Mouse (Mus musculus) large intestine, adult 2 months (tissue): ENCODE measurements around the gene Galnt6. TPM values are rescaled to one million over a fixed set of nuclear protein-coding genes. Genes with fewer than 3 reads are reported as not detected.

ENCODE experiments used
- DNase-seq: peaks from one replicate; pipeline ENCODE4 v3.0.0-alpha.2; 2012; ENCODE audit warnings: low read depth, low spot score
- WGBS: fragments of 180-500 bp; shearing (Covaris S2); methylation state at CpG from one replicate; pipeline ENCODE4 v1.1.7; 2018; 5-methylcytosine and 5-hydroxymethylcytosine counted together
- polyA plus RNA-seq: library from polyadenylated mRNA; depleted of rRNA; stranded (reverse); fragments of >200 nt; gene quantifications from 2 replicates; pipeline ENCODE4 v1.2.3, GENCODE M21; 2012

Gene Galnt6
- polyA plus RNA-seq, 1 experiment = 48.3 TPM

DNA sequence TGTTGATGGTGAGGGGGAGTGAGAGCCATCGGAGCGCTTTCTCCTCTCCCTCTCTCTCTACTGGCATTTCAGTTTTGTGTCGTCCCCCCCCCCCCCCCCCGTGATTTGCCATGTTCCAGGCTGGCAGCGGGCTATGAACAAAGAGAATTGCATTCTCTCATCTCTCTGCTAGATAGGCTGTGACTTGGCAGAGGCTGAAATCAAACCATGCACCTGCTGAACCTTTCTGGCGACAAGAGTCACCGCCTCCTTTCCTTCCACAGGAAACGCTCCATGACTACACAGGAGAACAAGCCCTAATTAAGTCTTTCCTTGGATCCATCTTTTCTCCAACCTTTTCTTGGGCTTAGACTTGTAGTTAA, 26.3 kb upstream of the Galnt6 start:
- DNase-seq = no peak

DNA sequence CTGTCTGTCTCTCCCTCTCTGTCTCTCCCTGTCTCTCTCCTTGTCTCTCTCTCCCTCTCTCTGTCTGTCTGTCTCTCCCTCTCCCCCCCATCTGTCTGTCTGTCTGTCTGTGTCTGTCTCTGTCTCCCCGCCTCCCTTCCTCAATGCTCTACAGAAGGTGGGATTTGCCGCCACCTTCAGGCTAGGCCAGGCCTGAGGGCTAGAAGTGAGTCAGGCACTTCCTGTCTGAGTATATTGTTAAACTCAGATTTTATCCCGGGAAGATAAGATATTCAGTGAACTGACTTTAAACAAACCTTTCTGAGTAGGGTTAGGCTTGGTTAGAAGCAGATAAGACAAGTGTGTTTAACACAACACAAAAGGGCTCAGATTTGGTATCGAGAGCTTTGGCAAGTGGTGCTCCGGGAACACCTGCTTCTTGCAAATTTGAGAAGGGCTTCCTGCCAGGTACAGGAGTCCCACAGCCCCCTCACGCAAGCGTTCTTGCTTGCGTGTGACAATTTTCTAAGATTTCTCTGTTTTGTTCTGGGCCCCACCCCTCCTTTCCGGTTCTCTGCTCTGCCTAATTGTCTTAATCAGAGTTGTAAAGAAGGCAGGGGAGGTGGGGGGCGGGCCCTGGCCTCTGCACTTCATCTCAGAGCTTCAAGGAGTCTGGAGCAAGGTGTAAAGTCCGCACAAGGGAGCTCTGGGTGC, 25.8 kb upstream of the Galnt6 start:
- DNase-seq = no peak
- 5% methylated on average over 11 of the region's 11 CpGs for WGBS

More for the DNA sequence above, 26.3 kb upstream of the Galnt6 start:
- WGBS = 10% methylated on average over 8 of the region's 8 CpGs

- 38% methylated on average over 7 of the region's 7 CpGs for WGBS
- no peak for DNase-seq
These were observed 24.9 kb upstream of the Galnt6 start for GRCm38 (mm10) chr15:100754041-100754440.

DNA sequence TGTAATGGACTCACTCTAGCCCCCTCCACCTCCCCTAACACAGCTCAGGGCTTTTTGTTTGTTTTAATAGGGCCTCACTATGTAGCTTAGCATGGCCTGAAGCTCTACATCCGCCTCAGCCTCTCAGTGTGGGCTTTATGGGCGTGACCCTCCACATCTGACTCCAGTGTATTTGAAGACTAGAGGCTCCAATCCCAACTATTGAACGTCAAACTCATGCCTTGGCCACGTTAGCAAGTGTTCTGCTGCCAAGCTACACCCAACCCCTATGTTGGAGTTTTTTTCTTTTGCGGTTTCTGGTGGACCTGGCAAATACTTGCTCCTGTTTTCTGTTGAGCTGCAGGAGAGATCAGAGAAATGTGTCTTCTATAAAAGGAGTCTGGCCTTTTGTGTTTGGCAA, 23.9 kb upstream of the Galnt6 start:
- DNase-seq = no peak
- WGBS = 59% methylated on average over 5 of the region's 5 CpGs

DNA sequence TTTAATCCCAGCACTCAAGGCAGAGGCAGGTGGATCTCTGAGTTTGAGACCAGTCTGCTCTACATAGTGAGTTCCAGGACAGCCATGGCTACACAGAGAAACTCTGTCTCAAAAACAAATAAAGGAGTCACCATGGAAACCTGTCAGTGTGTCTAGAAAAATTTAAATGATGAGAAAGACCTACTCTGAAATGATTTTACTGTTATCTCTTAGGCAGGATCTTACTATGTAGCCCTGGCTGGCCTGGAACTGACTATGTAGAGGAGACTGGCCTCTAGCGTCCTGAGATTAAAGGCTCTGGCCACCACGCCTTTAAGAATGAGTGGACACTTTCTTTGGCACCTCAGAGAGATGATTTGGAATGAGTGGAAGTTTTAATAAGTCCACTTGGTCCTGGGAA, 23.3 kb upstream of the Galnt6 start:
- DNase-seq = no peak
- WGBS = 75% methylated on average over 2 of the region's 2 CpGs

- DNase-seq = no peak
- WGBS = 19% methylated on average over 10 of the region's 10 CpGs
These were observed 20.8 kb upstream of the Galnt6 start for GRCm38 (mm10) chr15:100749751-100750538.

- WGBS = 90% methylated on average over 3 of the region's 3 CpGs
- no peak for DNase-seq
These were observed 19.4 kb upstream of the Galnt6 start for GRCm38 (mm10) chr15:100748584-100748983.

DNA sequence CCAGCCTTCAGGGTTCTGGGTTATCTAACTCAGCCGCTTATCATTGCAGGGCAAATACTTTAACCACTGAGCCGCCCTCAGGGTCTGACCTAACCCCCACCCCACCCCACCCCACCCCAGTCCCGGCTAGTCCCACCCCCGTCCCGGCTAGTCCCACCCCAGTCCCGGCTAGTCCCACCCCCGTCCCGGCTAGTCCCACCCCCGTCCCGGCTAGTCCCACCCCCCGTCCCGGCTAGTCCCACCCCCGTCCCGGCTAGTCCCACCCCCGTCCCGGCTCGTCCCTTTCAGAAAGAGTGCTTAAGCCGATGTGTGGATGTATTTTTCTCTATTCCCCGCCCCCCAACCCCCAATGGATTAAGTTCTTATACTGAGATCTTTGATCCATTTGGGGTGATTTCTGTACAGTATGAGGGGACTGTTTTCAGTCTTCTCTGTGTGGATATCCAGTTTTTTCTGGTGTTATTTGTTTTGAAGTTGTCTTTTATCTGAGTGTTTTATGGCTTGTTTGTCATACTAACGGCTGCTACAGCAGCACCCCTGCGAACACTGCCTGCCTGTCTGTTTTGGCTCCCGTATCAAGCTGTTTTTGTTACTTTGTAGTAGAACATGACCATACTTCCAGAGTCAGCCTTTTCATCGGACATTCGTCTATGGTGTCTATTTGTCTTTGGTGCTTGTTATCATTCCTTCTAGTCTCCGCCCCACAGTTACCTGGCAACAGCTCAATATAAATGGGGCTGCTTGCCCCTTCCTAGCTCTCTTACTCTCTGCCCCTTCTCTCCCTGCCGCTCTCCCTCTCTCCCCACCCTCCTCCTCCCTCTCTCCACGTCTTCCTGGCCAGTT, 18.2 kb upstream of the Galnt6 start:
- 8% methylated on average over 27 of the region's 27 CpGs for WGBS
- no peak for DNase-seq

GRCm38 (mm10) chr15:100746478-100747120, 17.4 kb upstream of the Galnt6 start:
- 22% methylated on average over 6 of the region's 6 CpGs for WGBS
- no peak for DNase-seq

DNA sequence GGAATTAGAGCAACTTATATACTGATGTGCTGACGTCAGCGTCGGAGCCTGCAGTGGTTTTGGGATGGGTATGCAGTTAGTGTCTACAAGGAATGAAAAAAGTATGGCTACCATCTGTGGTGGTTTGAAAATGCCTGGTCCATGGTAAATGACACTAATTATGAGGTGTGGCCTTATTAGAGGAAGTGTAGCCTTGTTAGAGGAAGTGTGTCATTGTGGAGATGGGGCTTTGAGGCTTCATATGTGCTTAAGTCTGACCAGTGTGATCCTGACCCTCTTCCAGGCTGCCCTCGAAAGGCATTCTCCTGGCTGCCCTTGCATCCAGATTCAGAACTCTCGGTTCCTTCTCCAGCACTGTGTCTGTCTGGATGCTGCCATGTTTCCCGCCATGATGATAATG, 14.1 kb upstream of the Galnt6 start:
- 91% methylated on average over 6 of the region's 6 CpGs for WGBS
- no peak for DNase-seq

- WGBS = 79% methylated on average over 6 of the region's 6 CpGs
These were observed 10.3 kb upstream of the Galnt6 start for GRCm38 (mm10) chr15:100739442-100739841.

GRCm38 (mm10) chr15:100738351-100738781, 9.2 kb upstream of the Galnt6 start:
- WGBS = 20% methylated on average over 7 of the region's 7 CpGs
- no peak for DNase-seq

More at GRCm38 (mm10) chr15:100739442-100739841, 10.3 kb upstream of the Galnt6 start:
- DNase-seq = no peak

DNA sequence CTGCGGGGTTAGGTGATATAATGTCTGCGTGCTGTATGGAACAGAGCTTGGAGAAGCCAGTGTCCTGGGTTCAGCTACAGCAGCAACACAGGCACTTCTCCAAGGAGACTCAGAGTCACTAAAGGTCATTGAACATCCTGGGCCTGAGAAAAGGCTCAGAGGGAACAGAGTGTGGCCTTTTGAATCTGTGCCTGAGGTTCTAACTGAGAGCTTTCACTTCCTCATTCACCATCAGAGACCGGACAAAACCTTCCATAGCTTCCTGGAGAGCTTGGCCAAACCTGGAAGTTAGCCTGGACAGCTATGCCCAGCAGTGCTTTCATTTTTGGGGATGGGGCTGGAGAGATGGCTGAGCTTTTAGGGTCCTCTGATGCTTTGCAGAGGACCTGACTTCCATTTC, 8.5 kb upstream of the Galnt6 start:
- DNase-seq = no peak
- 65% methylated on average over 3 of the region's 3 CpGs for WGBS

- DNase-seq = no peak
- WGBS = 79% methylated on average over 9 of the region's 9 CpGs
These were observed 6.8 kb upstream of the Galnt6 start for GRCm38 (mm10) chr15:100735953-100736300.

GRCm38 (mm10) chr15:100735095-100735952, 6.1 kb upstream of the Galnt6 start:
- 72% methylated on average over 14 of the region's 15 CpGs for WGBS
- no peak for DNase-seq

DNA sequence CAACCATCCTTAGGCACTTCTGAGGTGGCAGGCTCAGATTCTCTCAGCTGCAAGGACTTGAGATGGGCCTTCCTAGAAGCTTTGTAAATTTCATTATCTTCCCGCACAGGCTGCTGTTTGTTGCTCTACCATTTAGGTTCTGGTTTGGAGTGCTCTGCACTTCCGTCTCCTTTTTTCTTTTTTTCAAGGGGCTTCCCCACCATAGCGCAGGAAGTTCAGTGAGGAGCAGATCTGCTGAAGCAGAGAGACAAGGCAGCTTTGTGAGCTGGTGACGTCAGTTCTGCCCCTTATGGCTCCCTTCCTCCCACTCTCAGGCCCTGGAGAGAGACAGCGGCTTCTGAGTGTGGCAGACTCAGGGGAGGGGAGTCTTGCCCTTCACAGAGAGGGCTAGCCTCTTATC, 3.4 kb upstream of the Galnt6 start:
- no peak for DNase-seq
- WGBS = 46% methylated on average over 5 of the region's 5 CpGs

- DNase-seq = no peak
- 66% methylated on average over 9 of the region's 9 CpGs for WGBS
These were observed 1.9 kb upstream of the Galnt6 start for GRCm38 (mm10) chr15:100731081-100731480.

GRCm38 (mm10) chr15:100728586-100728985, 590 bp downstream of the Galnt6 start:
- 15% methylated on average over 9 of the region's 9 CpGs for WGBS
- DNase-seq = no peak

GRCm38 (mm10) chr15:100727834-100728233, 1.3 kb downstream of the Galnt6 start:
- 31% methylated on average over 11 of the region's 11 CpGs for WGBS
- DNase-seq = peak; percentile 85
